Mouse (Mus musculus) spleen, adult 2 months (tissue): ENCODE results near the gene 4933405L10Rik.

Experiments used
- CTCF ChIP-seq: fragments of 200-500 bp; IDR thresholded peaks from 2 replicates; pipeline ENCODE4 v1.5.1; 2011; ENCODE audit warnings: mild to moderate bottlenecking, inconsistent platforms; ENCODE audit not compliant: insufficient read depth, insufficient read length, insufficient replicate concordance; ENCODE audit errors: extremely low read depth
- POLR2A ChIP-seq: fragments of 200-500 bp; IDR thresholded peaks from 2 replicates; pipeline ENCODE4 v1.6.1; 2011; ENCODE audit warnings: low read depth, low read length, inconsistent platforms

GRCm38 (mm10) chr8:105700966-105701824, 6.3 kb upstream of the 4933405L10Rik start, which contains the start of the genes Acd and Pard6a:
- TF ChIP-seq CTCF (no peak), POLR2A (peak; percentile 46)
